Mouse (Mus musculus) ovary, adult 18-20 months (tissue): ENCODE results near the gene Gbgt1.
"Not testable (repeated sequence)": the region's sequence is repeated elsewhere in the genome, so short reads cannot be mapped to it uniquely, and the experiment has no call there.

Source experiments
- DNase-seq: peaks from one replicate; pipeline ENCODE4 v3.0.0; 2022; ENCODE audit warnings: low spot score, mixed read lengths

Gbgt1 gene

GRCm38 (mm10) chr2:28502987-28503386 lies 6.3 kb downstream of the Gbgt1 start:
- DNase-seq: no peak

- no peak for DNase-seq
Observed at GRCm38 (mm10) chr2:28504676-28505075, 8.0 kb downstream of the Gbgt1 start.

- DNase-seq: no peak
Observed at GRCm38 (mm10) chr2:28505795-28506194, 9.1 kb downstream of the Gbgt1 start, which contains the start of gene Gm10134. Gene Gm10134 (plus strand): TSS chr2:28506095.

DNA sequence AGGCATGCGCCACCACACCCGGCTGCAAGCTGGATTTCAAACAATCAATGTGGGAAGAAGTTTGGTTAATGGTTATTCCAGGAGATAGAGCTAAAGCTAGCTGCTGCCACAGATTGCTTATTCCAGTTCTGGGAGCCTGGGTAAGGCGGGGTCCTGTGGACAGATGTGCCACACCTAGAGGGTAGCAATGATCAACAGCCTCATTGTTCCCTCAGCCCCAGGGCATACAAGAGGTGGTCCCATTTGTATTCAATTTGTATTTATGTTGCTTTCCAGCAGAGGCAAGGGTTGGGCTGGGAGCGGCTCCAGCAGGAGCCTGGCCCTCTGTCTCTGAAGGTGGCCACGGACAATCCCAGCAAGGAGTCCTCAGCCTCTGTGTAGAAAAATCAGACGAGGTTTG lies 9.6 kb downstream of the Gbgt1 start:
- DNase-seq: no peak

- DNase-seq: not testable (repeated sequence)
Observed at GRCm38 (mm10) chr2:28511600-28511999, 14.9 kb downstream of the Gbgt1 start.

DNA sequence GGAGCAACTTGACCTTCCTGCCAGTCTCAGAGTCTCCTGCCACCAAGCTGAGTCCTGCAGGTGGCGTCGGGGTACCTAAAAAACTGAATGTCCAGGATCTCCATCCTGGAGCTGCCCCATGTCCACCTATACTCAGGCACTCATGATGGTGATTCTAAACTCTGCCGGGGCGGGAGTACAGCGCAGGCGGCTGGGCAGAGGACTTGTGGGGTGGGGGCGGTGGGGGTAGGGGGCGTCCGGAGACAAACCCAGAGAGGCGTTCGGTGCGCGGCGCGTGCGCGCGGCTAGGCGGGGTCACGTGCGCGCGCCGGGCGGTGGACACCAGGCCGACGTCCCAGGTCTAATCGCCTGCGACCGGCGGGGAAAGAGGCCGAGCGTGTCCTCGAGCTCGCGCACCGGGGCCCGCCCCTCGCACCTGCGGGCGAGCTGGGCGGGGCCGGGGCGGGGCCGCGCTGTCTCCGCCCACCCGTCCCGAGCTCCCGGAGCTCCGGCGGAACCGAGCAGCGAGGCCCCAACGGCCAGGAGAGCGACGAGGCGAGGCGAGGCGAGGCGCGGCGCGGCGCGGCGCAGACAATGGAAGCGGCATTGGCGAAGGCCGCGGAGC lies 16.2 kb downstream of the Gbgt1 start, which contains the start of gene Ralgds:
Ralgds (plus strand) TSS at position 328 of the 604 bp plus-strand sequence.
- peak; percentile 55 for DNase-seq

DNA sequence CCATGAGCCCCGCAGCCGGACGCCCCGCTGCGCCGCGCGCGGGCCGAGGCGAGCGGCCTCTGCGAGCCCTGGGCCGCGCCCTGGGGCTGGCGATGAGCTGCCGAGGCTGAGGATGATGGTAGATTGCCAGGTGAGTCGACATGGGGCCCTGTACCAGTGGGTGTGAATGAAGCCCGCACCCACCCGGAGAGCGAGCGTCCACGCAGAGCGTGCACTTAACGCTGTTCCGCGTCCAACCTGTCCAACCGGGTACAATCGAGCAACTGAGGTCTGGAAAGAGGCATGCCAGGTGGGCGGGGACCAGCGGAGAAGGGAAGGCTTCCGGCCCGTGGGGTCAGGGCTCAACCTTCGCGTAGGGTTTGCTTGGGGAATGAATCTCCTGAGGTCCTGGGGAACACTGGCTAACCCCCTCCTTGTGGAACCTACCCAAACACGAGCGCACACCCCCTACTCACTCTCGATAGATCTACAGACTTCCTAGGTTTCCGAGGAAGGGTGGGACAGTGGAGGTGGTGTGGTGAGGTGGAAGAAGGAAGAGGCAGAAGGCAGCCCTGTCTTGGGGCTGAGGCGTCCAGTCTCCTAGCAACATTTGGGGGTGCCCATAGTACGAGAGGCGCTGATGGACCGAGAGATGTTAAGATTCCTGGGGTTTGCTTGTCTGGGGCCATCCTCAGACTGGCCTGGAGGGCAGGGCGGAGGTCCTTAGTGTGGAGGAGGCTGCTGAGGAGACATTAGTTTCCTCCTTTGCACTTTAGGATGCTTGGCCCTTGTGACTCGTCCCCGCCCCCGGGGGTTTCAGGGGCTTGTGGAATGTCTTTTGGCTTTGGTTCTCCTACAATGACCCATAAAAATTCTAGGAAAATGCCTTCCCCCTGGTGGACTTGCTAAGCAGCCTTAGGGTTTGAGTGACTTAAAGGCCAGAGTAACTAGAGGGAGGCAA lies 17.0 kb downstream of the Gbgt1 start:
- DNase-seq: no peak

- DNase-seq: peak; percentile 52
Observed at GRCm38 (mm10) chr2:28514489-28514888, 17.8 kb downstream of the Gbgt1 start.

DNA sequence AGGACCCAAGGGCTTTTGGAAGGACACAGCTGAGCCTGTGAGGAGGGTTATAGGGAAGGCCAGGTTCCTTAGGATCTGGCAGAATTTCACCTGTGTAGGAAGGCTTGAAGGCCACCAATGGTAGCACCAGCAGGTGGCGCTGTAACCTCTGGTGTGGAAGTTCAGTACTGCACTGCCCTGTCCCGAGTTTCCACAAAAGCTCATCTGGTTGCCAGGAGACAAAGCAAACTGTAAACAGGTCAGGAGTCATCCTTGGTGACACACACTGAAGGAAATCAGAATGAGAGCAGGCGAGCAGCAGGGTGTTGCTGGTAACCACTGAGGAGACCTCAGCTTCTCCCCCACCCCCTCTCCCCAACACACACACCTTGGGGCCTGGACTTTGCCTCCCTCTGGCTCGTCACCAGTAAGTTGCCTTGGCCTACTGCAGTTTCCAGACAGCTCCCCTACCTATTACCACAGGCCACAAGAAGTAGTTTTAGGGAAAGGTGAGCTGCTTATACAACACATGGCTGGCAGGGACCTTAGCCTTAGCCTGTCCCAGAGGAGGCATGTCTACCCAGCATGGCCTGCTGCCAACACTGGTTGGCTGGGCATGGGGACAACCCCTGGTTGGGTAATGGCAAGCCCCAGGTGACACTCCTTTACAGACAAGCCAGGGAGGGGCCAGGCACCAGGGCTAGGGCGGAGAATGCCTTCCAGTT lies 20.7 kb downstream of the Gbgt1 start:
- no peak for DNase-seq

DNA sequence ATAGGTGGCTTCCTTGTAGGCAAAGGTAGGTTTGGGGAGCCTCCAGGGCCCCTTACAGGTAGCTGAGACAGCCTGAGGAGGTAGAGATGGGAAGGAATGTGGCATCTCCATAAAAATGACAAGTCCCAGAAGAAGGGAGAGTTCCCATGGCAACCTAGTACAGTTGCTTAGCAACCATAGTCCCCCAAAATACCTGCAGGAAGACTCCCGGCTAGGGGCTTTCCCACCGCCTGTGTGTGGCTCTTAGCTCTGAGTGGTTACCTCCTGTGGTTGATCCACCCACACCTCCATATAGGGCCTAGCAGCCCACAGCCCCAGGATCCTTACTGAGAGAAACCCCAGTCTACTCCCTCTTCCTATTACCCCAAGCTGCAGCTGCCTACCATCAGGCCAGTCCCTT lies 21.5 kb downstream of the Gbgt1 start:
- no peak for DNase-seq

DNA sequence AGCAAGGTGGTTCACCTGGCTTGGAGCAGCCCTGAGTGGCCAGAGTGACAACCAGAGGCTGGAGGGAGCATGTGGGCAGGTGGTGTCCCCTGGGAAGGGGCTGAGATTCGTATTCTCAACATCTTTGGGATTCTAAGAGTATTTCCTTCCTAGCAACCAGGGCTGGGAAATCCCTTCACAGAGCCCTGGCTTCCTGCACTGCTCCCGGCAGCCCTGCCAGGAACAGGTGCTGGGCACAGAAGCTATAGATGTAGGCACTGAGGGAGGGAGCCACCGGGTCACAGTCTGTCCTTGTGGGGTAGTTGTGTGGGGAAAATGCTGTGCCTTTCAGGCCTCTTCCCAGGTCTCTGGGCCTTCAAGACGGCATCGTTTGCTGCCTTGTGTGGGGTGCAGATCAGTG lies 23.9 kb downstream of the Gbgt1 start:
- DNase-seq: no peak

- no peak for DNase-seq
Observed at GRCm38 (mm10) chr2:28521571-28522151, 25.0 kb downstream of the Gbgt1 start.

DNA sequence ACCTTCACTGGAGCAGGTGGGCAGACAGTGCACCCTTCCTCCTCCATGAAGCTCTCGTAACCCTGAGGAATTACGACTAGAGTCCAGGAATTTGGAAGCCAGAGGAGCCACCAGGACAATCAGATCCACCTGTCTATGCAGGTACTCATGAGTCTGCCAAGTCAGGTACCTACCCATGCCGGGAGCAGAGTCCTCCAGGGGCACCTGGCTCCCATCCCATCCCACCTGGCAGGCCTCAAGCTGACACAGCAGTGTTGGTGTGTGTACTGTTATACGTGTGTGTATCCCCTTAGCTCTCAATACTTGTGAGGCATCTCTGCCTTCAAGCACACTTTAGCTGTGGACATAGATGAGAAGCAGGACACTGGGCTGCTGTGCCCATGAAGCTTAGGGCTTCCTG lies 25.5 kb downstream of the Gbgt1 start:
- DNase-seq: no peak

- peak; percentile 84 for DNase-seq
Observed at GRCm38 (mm10) chr2:28523643-28524117, 27.0 kb downstream of the Gbgt1 start.

GRCm38 (mm10) chr2:28524406-28524805 lies 27.7 kb downstream of the Gbgt1 start:
- no peak for DNase-seq

DNA sequence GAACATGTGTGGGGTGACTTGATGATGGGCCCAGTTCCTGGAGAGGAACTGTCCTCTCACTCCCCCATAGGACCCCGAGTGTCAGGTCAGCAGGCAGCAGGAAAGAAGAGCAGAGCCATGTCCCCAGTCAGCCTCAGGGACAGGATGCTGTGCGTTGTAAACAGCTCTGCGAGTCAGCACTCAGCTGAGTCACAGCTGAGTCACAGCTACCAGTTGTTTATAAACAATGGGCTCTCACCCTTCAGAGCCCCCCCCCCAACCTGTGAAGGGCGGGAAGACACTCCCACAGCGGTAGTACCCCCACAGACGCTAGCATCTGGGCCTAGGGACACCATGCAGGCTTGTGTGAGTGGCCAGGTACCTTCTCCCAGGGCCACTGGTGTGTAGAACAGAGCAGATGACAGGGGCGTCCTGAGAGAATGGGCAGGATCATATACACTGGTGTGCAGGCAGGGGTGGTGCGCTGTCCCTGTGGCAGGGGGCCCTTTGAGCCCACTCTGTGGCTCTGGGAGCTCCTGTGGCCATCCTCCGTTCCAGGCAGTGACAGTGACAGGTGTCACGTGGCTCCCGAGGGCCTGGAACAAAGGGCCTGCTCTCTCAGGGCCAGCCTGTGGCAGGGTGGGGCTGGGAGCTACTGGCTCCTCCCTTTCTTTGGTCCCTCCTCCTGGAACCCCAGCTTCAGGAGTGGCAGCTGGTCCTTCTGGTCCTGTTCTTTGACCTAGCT lies 28.7 kb downstream of the Gbgt1 start:
- DNase-seq: peak; percentile 60

- DNase-seq: no peak
Observed at GRCm38 (mm10) chr2:28525943-28526876, 29.5 kb downstream of the Gbgt1 start.

DNA sequence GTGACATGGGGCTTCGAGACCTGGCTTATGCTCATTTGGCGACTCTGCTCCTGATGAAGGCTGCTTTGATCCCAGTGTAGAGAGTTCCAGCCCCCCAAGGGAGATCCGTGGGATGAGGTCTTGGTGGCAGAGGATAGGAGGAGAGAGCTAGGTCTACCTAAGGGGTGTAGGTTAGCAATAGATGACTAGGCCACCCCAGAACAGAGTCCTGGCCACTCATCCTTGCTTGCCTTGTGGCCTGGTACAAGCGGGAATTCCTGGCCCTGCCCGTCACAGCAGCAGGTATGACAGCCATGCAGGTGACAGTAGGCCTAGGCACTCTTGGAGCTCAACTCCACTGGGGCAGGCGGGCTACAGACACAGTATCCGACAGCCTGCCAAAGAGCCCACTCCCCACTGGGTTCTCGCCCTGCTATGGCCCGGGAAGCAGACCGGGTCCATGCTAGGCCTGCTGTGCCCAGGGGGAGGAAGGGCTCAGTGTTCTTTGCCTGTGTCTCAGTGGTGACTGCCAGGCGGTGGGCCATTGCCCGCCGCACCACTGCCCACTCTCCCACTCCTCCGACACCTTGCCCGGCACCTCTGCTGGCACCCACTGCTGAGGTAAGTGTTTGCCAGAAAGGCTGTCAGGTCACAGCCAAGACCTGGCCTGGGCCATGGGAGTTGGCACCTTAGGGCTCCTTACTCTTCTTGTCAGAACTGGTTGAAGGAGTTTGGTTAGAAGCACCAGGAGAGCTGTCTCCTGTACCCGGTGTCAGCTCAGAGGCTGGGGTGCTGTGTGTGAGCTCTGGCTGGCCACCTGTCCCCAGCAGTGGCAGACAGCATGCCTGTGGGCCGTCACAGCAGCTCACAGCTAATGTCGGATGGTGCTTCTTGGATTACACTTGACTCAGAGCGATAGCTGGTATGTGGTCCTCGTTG lies 31.0 kb downstream of the Gbgt1 start:
- DNase-seq: no peak

DNA sequence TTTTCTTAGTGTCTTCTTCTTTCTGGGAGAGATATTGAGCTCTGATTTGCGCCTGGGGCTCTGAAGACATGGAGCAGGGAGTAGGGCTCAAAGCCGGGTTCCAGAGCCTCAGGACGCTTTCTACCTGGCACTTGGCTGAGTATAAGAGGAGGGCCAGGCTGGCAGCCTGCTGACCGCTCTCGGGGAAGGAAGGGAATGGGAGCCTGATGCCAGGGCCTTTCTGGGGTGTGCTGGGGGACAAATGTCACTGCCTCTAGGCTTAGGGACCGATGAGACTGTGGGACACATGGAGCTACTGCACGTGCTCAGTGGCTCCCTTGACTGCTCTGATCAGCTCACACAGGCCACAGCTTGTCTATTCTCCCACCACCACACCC lies 31.7 kb downstream of the Gbgt1 start:
- DNase-seq: no peak
